Mouse (Mus musculus): Measurements from ENCODE around the gene Kcnh4.
A peak's percentile ranks its signal among the peaks of the same experiment; 100 is the strongest.
"Not testable (repeated sequence)": the region's sequence is repeated elsewhere in the genome, so short reads cannot be mapped to it uniquely, and the experiment has no call there.

Gene Kcnh4

GRCm38 (mm10) chr11:100759611-100760233 is at the start of gene Kcnh4:
Kcnh4 (minus strand) TSS chr11:100759942.
- DNase-seq (ENCODE audit: low read depth) = no peak

GRCm38 (mm10) chr11:100806380-100807305 is 46.9 kb upstream of the Kcnh4 start:
- DNase-seq (ENCODE audit: low read depth) = no peak

- DNase-seq (ENCODE audit: low read depth) = no peak
Measured at GRCm38 (mm10) chr11:100805535-100805934, 45.8 kb upstream of the Kcnh4 start.

GRCm38 (mm10) chr11:100804409-100804808 is 44.7 kb upstream of the Kcnh4 start:
- no peak for DNase-seq (ENCODE audit: low read depth)

GRCm38 (mm10) chr11:100799426-100799825 is 39.7 kb upstream of the Kcnh4 start:
- no peak for DNase-seq (ENCODE audit: low read depth)

GRCm38 (mm10) chr11:100796585-100796984 is 36.8 kb upstream of the Kcnh4 start:
- no peak for DNase-seq (ENCODE audit: low read depth)

- DNase-seq (ENCODE audit: low read depth) = no peak
Measured at GRCm38 (mm10) chr11:100795386-100795785, 35.6 kb upstream of the Kcnh4 start.

GRCm38 (mm10) chr11:100791457-100792049 is 31.8 kb upstream of the Kcnh4 start:
- DNase-seq (ENCODE audit: low read depth) = no peak

- not testable (repeated sequence) for DNase-seq (ENCODE audit: low read depth)
Measured at GRCm38 (mm10) chr11:100790644-100791043, 30.9 kb upstream of the Kcnh4 start.

- no peak for DNase-seq (ENCODE audit: low read depth)
Measured at GRCm38 (mm10) chr11:100789702-100790101, 30.0 kb upstream of the Kcnh4 start.

GRCm38 (mm10) chr11:100785774-100786173 is 26.0 kb upstream of the Kcnh4 start:
- no peak for DNase-seq (ENCODE audit: low read depth)

- DNase-seq (ENCODE audit: low read depth) = no peak
Measured at GRCm38 (mm10) chr11:100784286-100784685, 24.5 kb upstream of the Kcnh4 start.

- no peak for DNase-seq (ENCODE audit: low read depth)
Measured at GRCm38 (mm10) chr11:100782568-100782967, 22.8 kb upstream of the Kcnh4 start.

GRCm38 (mm10) chr11:100781763-100782475 is 22.2 kb upstream of the Kcnh4 start:
- no peak for DNase-seq (ENCODE audit: low read depth)

- DNase-seq (ENCODE audit: low read depth) = no peak
Measured at GRCm38 (mm10) chr11:100780247-100780646, 20.5 kb upstream of the Kcnh4 start.

- DNase-seq (ENCODE audit: low read depth) = no peak
Measured at GRCm38 (mm10) chr11:100778069-100778468, 18.3 kb upstream of the Kcnh4 start.

- DNase-seq (ENCODE audit: low read depth) = no peak
Measured at GRCm38 (mm10) chr11:100775921-100776320, 16.2 kb upstream of the Kcnh4 start.

- no peak for DNase-seq (ENCODE audit: low read depth)
Measured at GRCm38 (mm10) chr11:100774261-100774660, 14.5 kb upstream of the Kcnh4 start.

- peak; percentile 63 for DNase-seq (ENCODE audit: low read depth)
Measured at GRCm38 (mm10) chr11:100770646-100771408, 11.1 kb upstream of the Kcnh4 start, which contains the start of gene Ghdc. Ghdc (minus strand) TSS chr11:100770957.

- no peak for DNase-seq (ENCODE audit: low read depth)
Measured at GRCm38 (mm10) chr11:100769980-100770379, 10.2 kb upstream of the Kcnh4 start.

GRCm38 (mm10) chr11:100767871-100768270 is 8.1 kb upstream of the Kcnh4 start:
- no peak for DNase-seq (ENCODE audit: low read depth)
